Mouse (Mus musculus): ENCODE data around the gene Scg2. TPM values are rescaled to one million over a fixed set of nuclear protein-coding genes. Genes with fewer than 3 reads are reported as not detected.

Scg2 gene
- 12.0 and 12.5 TPM in 2 replicates for polyA plus RNA-seq (2016; fragmentation: Nextera tagmentation; extraction: Ambion mirVana)

GRCm38 (mm10) chr1:79439609-79440308 is at the start of gene Scg2:
Scg2 (minus strand) TSS chr1:79440120.
- WGBS: 14% methylated on average over 22 of the region's 22 CpGs
- H3K36me3 ChIP-seq (replicated peaks): no peaks in the 10 kb centered on the region
- peak within 1 kb of the TSS; percentile 47 for H3K4me2 ChIP-seq
- ATAC-seq (ENCODE audit: low FRiP score): peak; percentile 96
- no peak within 1 kb of the TSS for H3K9ac ChIP-seq
- H3K27ac ChIP-seq: no peak within 1 kb of the TSS
- no peaks in the 10 kb centered on the region for H3K27me3 ChIP-seq
- H3K4me3 ChIP-seq (replicated peaks): peak within 1 kb of the TSS; percentile 22
- H3K4me1 ChIP-seq: peaks cover 6% of the 10 kb centered on the region; the same call in 1 of the 2 replicates
- no peaks in the 10 kb centered on the region for H3K9me3 ChIP-seq

- Histone ChIP-seq H3K9me3 (no peaks in the 10 kb centered on the region), H3K27ac (no peak overlapping the region), H3K4me2 (no peak overlapping the region), H3K36me3 (replicated peaks) (no peaks in the 10 kb centered on the region), H3K4me3 (replicated peaks) (no peak overlapping the region), H3K4me1 (no peaks in the 10 kb centered on the region), H3K9ac (no peak overlapping the region), H3K27me3 (no peaks in the 10 kb centered on the region)
- WGBS: 92% methylated on average over 6 of the region's 6 CpGs
- ATAC-seq (ENCODE audit: low FRiP score): no peak
Measured at GRCm38 (mm10) chr1:79485546-79485945, 45.6 kb upstream of the Scg2 start.

- H3K27ac ChIP-seq: no peak overlapping the region
- no peaks in the 10 kb centered on the region for H3K4me1 ChIP-seq
- H3K9ac ChIP-seq: no peak overlapping the region
- no peak overlapping the region for H3K4me3 ChIP-seq (replicated peaks)
- H3K36me3 ChIP-seq (replicated peaks): no peaks in the 10 kb centered on the region
- H3K9me3 ChIP-seq: no peaks in the 10 kb centered on the region
- ATAC-seq (ENCODE audit: low FRiP score): no peak
- 84% methylated on average over 2 of the region's 2 CpGs for WGBS
- no peaks in the 10 kb centered on the region for H3K27me3 ChIP-seq
- no peak overlapping the region for H3K4me2 ChIP-seq
Measured at GRCm38 (mm10) chr1:79470856-79471255, 30.9 kb upstream of the Scg2 start.

- no peaks in the 10 kb centered on the region for H3K36me3 ChIP-seq (replicated peaks)
- no peak overlapping the region for H3K4me2 ChIP-seq
- H3K9me3 ChIP-seq: no peaks in the 10 kb centered on the region
- ATAC-seq (ENCODE audit: low FRiP score): no peak
- H3K27ac ChIP-seq: no peak overlapping the region
- H3K4me1 ChIP-seq: no peaks in the 10 kb centered on the region
- no peak overlapping the region for H3K9ac ChIP-seq
- no peak overlapping the region for H3K4me3 ChIP-seq (replicated peaks)
- no peaks in the 10 kb centered on the region for H3K27me3 ChIP-seq
- 89% methylated on average over 5 of the region's 5 CpGs for WGBS
Measured at GRCm38 (mm10) chr1:79469871-79470270, 30.0 kb upstream of the Scg2 start.

- H3K36me3 ChIP-seq (replicated peaks): no peaks in the 10 kb centered on the region
- H3K4me1 ChIP-seq: no peaks in the 10 kb centered on the region
- WGBS: 73% methylated on average over 3 of the region's 3 CpGs
- H3K4me2 ChIP-seq: no peak overlapping the region
- H3K9me3 ChIP-seq: no peaks in the 10 kb centered on the region
- no peaks in the 10 kb centered on the region for H3K27me3 ChIP-seq
- H3K9ac ChIP-seq: no peak overlapping the region
- H3K4me3 ChIP-seq (replicated peaks): no peak overlapping the region
- 0 out of 2 replicates have a peak, but pooled peaks have one; percentile 57 for ATAC-seq (ENCODE audit: low FRiP score)
- no peak overlapping the region for H3K27ac ChIP-seq
Measured at GRCm38 (mm10) chr1:79466585-79466984, 26.7 kb upstream of the Scg2 start.

GRCm38 (mm10) chr1:79458558-79458957 is 18.6 kb upstream of the Scg2 start:
- H3K4me3 ChIP-seq (replicated peaks): no peak overlapping the region
- ATAC-seq (ENCODE audit: low FRiP score): no peak
- 34% methylated on average over 5 of the region's 5 CpGs for WGBS

GRCm38 (mm10) chr1:79454164-79454563 is 14.2 kb upstream of the Scg2 start:
- Histone ChIP-seq H3K27me3 (peaks cover 5% of the 10 kb centered on the region), H3K9ac (no peak overlapping the region), H3K4me1 (peaks cover 28% of the 10 kb centered on the region), H3K27ac (no peak overlapping the region), H3K4me2 (0 out of 2 replicates have a peak overlapping the region, but pooled peaks have one; percentile 6), H3K4me3 (replicated peaks) (no peak overlapping the region), H3K9me3 (no peaks in the 10 kb centered on the region), H3K36me3 (replicated peaks) (no peaks in the 10 kb centered on the region)
- WGBS: 6% methylated on average over 4 of the region's 4 CpGs
- ATAC-seq (ENCODE audit: low FRiP score): no peak

More at GRCm38 (mm10) chr1:79458558-79458957, 18.6 kb upstream of the Scg2 start:
- Histone ChIP-seq H3K4me1 (peaks cover 12% of the 10 kb centered on the region), H3K27ac (no peak overlapping the region), H3K4me2 (no peak overlapping the region), H3K9me3 (no peaks in the 10 kb centered on the region), H3K36me3 (replicated peaks) (no peaks in the 10 kb centered on the region), H3K9ac (no peak overlapping the region), H3K27me3 (peaks cover 5% of the 10 kb centered on the region)

- peaks cover 5% of the 10 kb centered on the region for H3K27me3 ChIP-seq
- H3K4me2 ChIP-seq: no peak overlapping the region
- 65% methylated on average over 1 of the region's 1 CpGs for WGBS
- no peaks in the 10 kb centered on the region for H3K9me3 ChIP-seq
- no peak overlapping the region for H3K27ac ChIP-seq
- no peak overlapping the region for H3K4me3 ChIP-seq (replicated peaks)
- no peak for ATAC-seq (ENCODE audit: low FRiP score)
- H3K9ac ChIP-seq: no peak overlapping the region
- H3K36me3 ChIP-seq (replicated peaks): no peaks in the 10 kb centered on the region
- H3K4me1 ChIP-seq: peaks cover 28% of the 10 kb centered on the region
Measured at GRCm38 (mm10) chr1:79452339-79452738, 12.4 kb upstream of the Scg2 start.

GRCm38 (mm10) chr1:79450343-79451021 is 10.6 kb upstream of the Scg2 start:
- 0 out of 2 replicates have a peak overlapping the region, but pooled peaks have one; percentile 14 for H3K9ac ChIP-seq
- H3K27me3 ChIP-seq: no peaks in the 10 kb centered on the region
- H3K4me2 ChIP-seq: peak overlapping the region; percentile 61
- WGBS: 7% methylated on average over 20 of the region's 20 CpGs
- peaks cover 28% of the 10 kb centered on the region for H3K4me1 ChIP-seq
- peak; percentile 89 for ATAC-seq (ENCODE audit: low FRiP score)
- no peaks in the 10 kb centered on the region for H3K36me3 ChIP-seq (replicated peaks)
- peak overlapping the region; percentile 73 for H3K27ac ChIP-seq
- H3K4me3 ChIP-seq (replicated peaks): peak overlapping the region; percentile 33
- no peaks in the 10 kb centered on the region for H3K9me3 ChIP-seq

- Histone ChIP-seq H3K9ac (0 out of 2 replicates have a peak overlapping the region, but pooled peaks have one; percentile 14), H3K4me3 (replicated peaks) (peak overlapping the region; percentile 33), H3K4me2 (peak overlapping the region; percentile 61), H3K27ac (peak overlapping the region; percentile 73), H3K9me3 (no peaks in the 10 kb centered on the region), H3K36me3 (replicated peaks) (no peaks in the 10 kb centered on the region), H3K27me3 (no peaks in the 10 kb centered on the region), H3K4me1 (peaks cover 28% of the 10 kb centered on the region)
- ATAC-seq (ENCODE audit: low FRiP score): peak; percentile 7; the same call in 1 of the 2 replicates
- WGBS: 15% methylated on average over 6 of the region's 6 CpGs
Measured at GRCm38 (mm10) chr1:79449943-79450342, 10.0 kb upstream of the Scg2 start.

- Histone ChIP-seq H3K4me2 (no peak overlapping the region), H3K9ac (no peak overlapping the region), H3K27me3 (no peaks in the 10 kb centered on the region), H3K9me3 (no peaks in the 10 kb centered on the region), H3K27ac (no peak overlapping the region), H3K4me1 (peaks cover 5% of the 10 kb centered on the region; the same call in 1 of the 2 replicates), H3K36me3 (replicated peaks) (no peaks in the 10 kb centered on the region), H3K4me3 (replicated peaks) (no peak overlapping the region)
- no peak for ATAC-seq (ENCODE audit: low FRiP score)
- 82% methylated on average over 4 of the region's 4 CpGs for WGBS
Measured at GRCm38 (mm10) chr1:79445586-79445985, 5.7 kb upstream of the Scg2 start.

- H3K36me3 ChIP-seq (replicated peaks): no peaks in the 10 kb centered on the region
- H3K9ac ChIP-seq: no peak overlapping the region
- WGBS: 92% methylated on average over 1 of the region's 1 CpGs
- no peaks in the 10 kb centered on the region for H3K9me3 ChIP-seq
- H3K27ac ChIP-seq: no peak overlapping the region
- H3K4me3 ChIP-seq (replicated peaks): no peak overlapping the region
- H3K4me1 ChIP-seq: peaks cover 6% of the 10 kb centered on the region; the same call in 1 of the 2 replicates
- no peak for ATAC-seq (ENCODE audit: low FRiP score)
- no peaks in the 10 kb centered on the region for H3K27me3 ChIP-seq
- H3K4me2 ChIP-seq: no peak overlapping the region
Measured at GRCm38 (mm10) chr1:79437755-79438154, 2.2 kb downstream of the Scg2 start.
